Mouse (Mus musculus): ENCODE results near the gene Frmpd4. TPM values are rescaled to one million over a fixed set of nuclear protein-coding genes. Genes with fewer than 3 reads are reported as not detected.

The Frmpd4 gene
- polyA plus RNA-seq (2012; rRNA removed) = 0.01 TPM in 1 of 2 replicates, not detected in the other

DNA sequence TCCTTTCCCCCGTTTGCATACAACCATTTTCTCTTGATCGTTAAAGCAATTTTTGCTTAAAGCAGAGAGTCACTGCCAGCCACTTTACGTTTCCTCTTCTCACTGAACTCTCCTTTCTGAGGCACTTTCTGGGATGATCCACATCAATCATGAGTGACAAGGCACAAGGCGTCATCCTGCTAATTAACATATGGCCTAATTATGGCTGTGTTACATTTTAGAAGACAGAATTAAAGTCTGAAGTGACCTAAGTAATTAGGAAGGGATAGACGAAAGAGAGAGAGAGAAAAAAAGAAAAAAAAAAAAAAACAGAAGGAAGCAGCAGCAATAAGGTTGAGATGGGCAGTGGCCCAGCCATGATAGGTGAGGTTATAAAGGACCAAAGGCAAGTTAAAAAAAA lies at the start of gene Frmpd4:
TSS of gene Frmpd4 (minus strand) at position 101 of the 400 bp plus-strand sequence.
- no peaks in the 10 kb centered on the region for H3K36me3 ChIP-seq (ENCODE audit: control insufficient read depth, insufficient read depth, low read length)
- 76% methylated on average over 5 of the region's 5 CpGs for WGBS
- H3K4me3 ChIP-seq (ENCODE audit: low read depth, low read length) = no peak within 1 kb of the TSS
- no peaks in the 10 kb centered on the region for H3K4me1 ChIP-seq (ENCODE audit: control insufficient read depth, insufficient read depth, insufficient read length, low read length)
- no peak within 1 kb of the TSS for H3K27ac ChIP-seq (ENCODE audit: insufficient read depth, low read depth, low read length)
- TF ChIP-seq POLR2A (IDR thresholded peaks at IDR 0.05; ENCODE audit: low read depth, low read length) (no peak), CTCF (IDR thresholded peaks at IDR 0.05; ENCODE audit: extremely low read depth, insufficient read length, insufficient replicate concordance, low read depth, low read length) (no peak)
- no peaks in the 10 kb centered on the region for H3K27me3 ChIP-seq (ENCODE audit: control insufficient read depth, insufficient read depth, low read length)

DNA sequence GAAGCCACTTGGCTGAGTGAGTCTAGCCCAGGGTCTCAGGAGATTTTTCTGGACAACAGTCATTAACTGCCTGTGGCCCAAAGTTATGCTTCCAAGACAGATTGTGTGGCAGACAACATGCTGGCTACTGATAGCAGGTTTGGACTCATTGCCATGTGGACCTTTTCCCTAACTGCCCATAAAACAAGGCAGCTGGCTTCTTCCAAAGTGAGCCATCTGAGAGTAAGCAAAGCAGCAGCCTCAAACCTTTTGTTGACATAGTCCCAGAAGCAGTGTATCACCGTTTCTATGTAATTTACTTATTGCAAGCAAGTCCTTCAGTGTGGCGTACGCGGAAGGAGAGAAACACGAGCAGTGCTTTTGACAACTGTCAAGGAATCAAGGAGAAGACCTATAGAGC lies 18.2 kb upstream of the Frmpd4 start:
- no peak overlapping the region for H3K27ac ChIP-seq (ENCODE audit: insufficient read depth, low read depth, low read length)
- WGBS = 39% methylated on average over 5 of the region's 5 CpGs
- H3K36me3 ChIP-seq (ENCODE audit: control insufficient read depth, insufficient read depth, low read length) = no peaks in the 10 kb centered on the region
- H3K27me3 ChIP-seq (ENCODE audit: control insufficient read depth, insufficient read depth, low read length) = no peaks in the 10 kb centered on the region
- H3K4me3 ChIP-seq (ENCODE audit: low read depth, low read length) = no peak overlapping the region
- H3K4me1 ChIP-seq (ENCODE audit: control insufficient read depth, insufficient read depth, insufficient read length, low read length) = no peaks in the 10 kb centered on the region
- TF ChIP-seq POLR2A (IDR thresholded peaks at IDR 0.05; ENCODE audit: low read depth, low read length) = no peak
- no peak for TF ChIP-seq CTCF (IDR thresholded peaks at IDR 0.05; ENCODE audit: extremely low read depth, insufficient read length, insufficient replicate concordance, low read depth, low read length)

DNA sequence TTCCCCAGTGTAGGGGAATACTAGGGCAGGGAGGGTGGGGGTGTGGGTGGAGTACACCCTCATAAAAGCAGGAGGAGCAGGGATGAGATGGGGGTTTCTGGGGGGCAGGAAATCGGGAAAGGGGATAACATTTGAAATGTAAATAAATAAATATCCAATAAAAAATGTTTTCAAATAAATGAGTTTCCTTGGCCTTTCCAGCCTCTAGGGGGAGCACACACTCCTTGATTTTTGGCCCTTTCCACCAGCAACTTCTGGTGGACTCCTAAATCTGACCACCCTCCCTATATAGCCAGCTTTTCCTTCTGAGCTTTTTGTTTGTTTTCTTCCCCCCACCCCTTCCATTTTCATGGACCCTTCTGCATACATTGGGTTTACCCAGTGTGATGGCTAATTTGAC lies 7.3 kb upstream of the Frmpd4 start:
- Histone ChIP-seq H3K27ac (ENCODE audit: insufficient read depth, low read depth, low read length) (no peak overlapping the region), H3K36me3 (ENCODE audit: control insufficient read depth, insufficient read depth, low read length) (no peaks in the 10 kb centered on the region), H3K27me3 (ENCODE audit: control insufficient read depth, insufficient read depth, low read length) (no peaks in the 10 kb centered on the region), H3K4me3 (ENCODE audit: low read depth, low read length) (no peak overlapping the region), H3K4me1 (ENCODE audit: control insufficient read depth, insufficient read depth, insufficient read length, low read length) (no peaks in the 10 kb centered on the region)
- 44% methylated on average over 1 of the region's 1 CpGs for WGBS
- TF ChIP-seq CTCF (IDR thresholded peaks at IDR 0.05; ENCODE audit: extremely low read depth, insufficient read length, insufficient replicate concordance, low read depth, low read length) (no peak), POLR2A (IDR thresholded peaks at IDR 0.05; ENCODE audit: low read depth, low read length) (no peak)

DNA sequence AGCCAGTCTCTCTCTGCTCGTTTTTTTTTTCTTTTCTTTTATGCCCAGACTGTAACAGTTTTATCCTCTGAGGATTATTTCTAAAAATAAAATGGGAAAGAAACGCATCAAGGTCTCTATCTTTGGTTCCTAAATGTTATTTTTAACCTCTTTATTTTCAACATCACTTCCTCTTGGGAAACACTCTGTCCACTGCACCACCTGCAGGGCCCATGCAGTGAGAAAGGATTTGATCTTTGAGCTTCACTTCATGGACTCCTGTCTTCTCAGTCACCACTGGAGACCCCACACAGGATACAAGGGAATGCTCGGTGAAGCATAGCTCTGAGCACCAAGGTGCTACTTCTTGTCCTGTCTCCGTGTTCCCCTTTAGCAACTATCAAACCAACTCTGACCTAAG lies 5.2 kb downstream of the Frmpd4 start:
- Histone ChIP-seq H3K36me3 (ENCODE audit: control insufficient read depth, insufficient read depth, low read length) (no peaks in the 10 kb centered on the region), H3K4me3 (ENCODE audit: low read depth, low read length) (no peak overlapping the region), H3K27me3 (ENCODE audit: control insufficient read depth, insufficient read depth, low read length) (no peaks in the 10 kb centered on the region), H3K4me1 (ENCODE audit: control insufficient read depth, insufficient read depth, insufficient read length, low read length) (no peaks in the 10 kb centered on the region), H3K27ac (ENCODE audit: insufficient read depth, low read depth, low read length) (no peak overlapping the region)
- 48% methylated on average over 4 of the region's 4 CpGs for WGBS
- no peak for TF ChIP-seq POLR2A (IDR thresholded peaks at IDR 0.05; ENCODE audit: low read depth, low read length)
- TF ChIP-seq CTCF (IDR thresholded peaks at IDR 0.05; ENCODE audit: extremely low read depth, insufficient read length, insufficient replicate concordance, low read depth, low read length) = no peak

DNA sequence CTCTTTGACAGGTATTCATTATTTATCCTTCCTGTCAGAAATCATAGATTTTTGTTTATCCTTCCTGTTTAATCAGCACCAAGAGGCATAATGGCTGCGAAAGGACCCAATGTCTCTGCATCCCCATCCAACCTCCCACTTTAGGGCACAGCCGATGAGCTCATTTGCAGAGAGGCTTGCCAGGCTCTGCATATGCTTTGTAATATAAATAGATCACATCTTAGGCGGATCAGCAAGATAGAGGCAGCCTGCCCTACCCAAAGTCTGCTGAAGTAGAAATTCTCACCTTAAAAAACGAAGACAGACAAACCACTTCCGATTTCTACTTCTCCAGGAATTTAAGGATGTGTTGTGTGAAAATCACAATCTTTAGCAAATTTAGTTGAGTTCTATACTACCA lies 7.8 kb downstream of the Frmpd4 start:
- Histone ChIP-seq H3K4me1 (ENCODE audit: control insufficient read depth, insufficient read depth, insufficient read length, low read length) (no peaks in the 10 kb centered on the region), H3K27ac (ENCODE audit: insufficient read depth, low read depth, low read length) (no peak overlapping the region), H3K27me3 (ENCODE audit: control insufficient read depth, insufficient read depth, low read length) (no peaks in the 10 kb centered on the region), H3K36me3 (ENCODE audit: control insufficient read depth, insufficient read depth, low read length) (no peaks in the 10 kb centered on the region), H3K4me3 (ENCODE audit: low read depth, low read length) (no peak overlapping the region)
- no peak for TF ChIP-seq POLR2A (IDR thresholded peaks at IDR 0.05; ENCODE audit: low read depth, low read length)
- TF ChIP-seq CTCF (IDR thresholded peaks at IDR 0.05; ENCODE audit: extremely low read depth, insufficient read length, insufficient replicate concordance, low read depth, low read length) = no peak
- WGBS = 84% methylated on average over 5 of the region's 5 CpGs

DNA sequence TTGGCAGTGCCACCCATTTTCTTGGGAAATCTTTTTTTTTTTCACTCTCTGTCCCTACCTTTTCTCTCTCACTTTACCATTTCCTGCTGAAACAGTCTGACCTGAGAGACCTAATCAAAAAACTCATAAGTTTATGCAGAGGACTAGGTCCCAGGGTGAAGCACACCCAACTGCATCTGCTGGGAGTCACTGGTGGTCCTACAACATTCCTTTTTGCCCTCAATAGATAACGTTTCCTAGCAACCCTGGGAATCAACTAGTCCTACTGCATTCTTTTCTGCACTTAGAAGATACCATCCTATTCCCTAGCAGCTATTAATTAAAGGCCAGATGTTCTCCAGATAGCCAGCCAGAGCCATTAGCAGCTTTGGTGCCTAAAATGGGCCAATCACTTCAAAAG lies 71.8 kb downstream of the Frmpd4 start:
- Histone ChIP-seq H3K27ac (ENCODE audit: insufficient read depth, low read depth, low read length) (no peak overlapping the region), H3K36me3 (ENCODE audit: control insufficient read depth, insufficient read depth, low read length) (no peaks in the 10 kb centered on the region), H3K4me1 (ENCODE audit: control insufficient read depth, insufficient read depth, insufficient read length, low read length) (no peaks in the 10 kb centered on the region), H3K27me3 (ENCODE audit: control insufficient read depth, insufficient read depth, low read length) (no peaks in the 10 kb centered on the region), H3K4me3 (ENCODE audit: low read depth, low read length) (no peak overlapping the region)
- 50% methylated on average over 1 of the region's 1 CpGs for WGBS
- TF ChIP-seq CTCF (IDR thresholded peaks at IDR 0.05; ENCODE audit: extremely low read depth, insufficient read length, insufficient replicate concordance, low read depth, low read length) = no peak
- TF ChIP-seq POLR2A (IDR thresholded peaks at IDR 0.05; ENCODE audit: low read depth, low read length) = no peak

DNA sequence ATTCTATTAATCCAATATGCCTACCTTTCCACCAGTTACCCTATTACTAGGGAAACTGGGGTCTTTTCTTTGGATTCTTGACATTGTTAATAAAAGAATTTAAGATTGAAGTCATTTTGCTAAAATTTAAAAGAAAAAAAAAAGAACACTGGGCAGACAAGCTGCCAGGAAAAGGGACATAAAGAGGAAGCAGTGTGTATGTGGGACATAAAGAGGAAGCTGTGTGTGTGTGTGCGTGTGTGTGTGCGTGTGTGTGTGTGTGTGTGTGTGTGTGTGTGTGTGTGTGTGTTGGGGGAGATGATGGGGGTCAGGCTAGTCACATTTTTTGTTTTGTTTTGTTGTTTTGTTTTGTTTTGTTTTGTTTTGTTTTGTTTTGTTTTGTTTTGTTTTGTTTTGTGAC lies 121.8 kb downstream of the Frmpd4 start:
- no peak overlapping the region for H3K27ac ChIP-seq (ENCODE audit: insufficient read depth, low read depth, low read length)
- 50% methylated on average over 2 of the region's 2 CpGs for WGBS
- no peak for TF ChIP-seq CTCF (IDR thresholded peaks at IDR 0.05; ENCODE audit: extremely low read depth, insufficient read length, insufficient replicate concordance, low read depth, low read length)
- no peak for TF ChIP-seq POLR2A (IDR thresholded peaks at IDR 0.05; ENCODE audit: low read depth, low read length)
- H3K4me1 ChIP-seq (ENCODE audit: control insufficient read depth, insufficient read depth, insufficient read length, low read length) = no peaks in the 10 kb centered on the region
- no peak overlapping the region for H3K4me3 ChIP-seq (ENCODE audit: low read depth, low read length)
- H3K27me3 ChIP-seq (ENCODE audit: control insufficient read depth, insufficient read depth, low read length) = no peaks in the 10 kb centered on the region
- no peaks in the 10 kb centered on the region for H3K36me3 ChIP-seq (ENCODE audit: control insufficient read depth, insufficient read depth, low read length)

DNA sequence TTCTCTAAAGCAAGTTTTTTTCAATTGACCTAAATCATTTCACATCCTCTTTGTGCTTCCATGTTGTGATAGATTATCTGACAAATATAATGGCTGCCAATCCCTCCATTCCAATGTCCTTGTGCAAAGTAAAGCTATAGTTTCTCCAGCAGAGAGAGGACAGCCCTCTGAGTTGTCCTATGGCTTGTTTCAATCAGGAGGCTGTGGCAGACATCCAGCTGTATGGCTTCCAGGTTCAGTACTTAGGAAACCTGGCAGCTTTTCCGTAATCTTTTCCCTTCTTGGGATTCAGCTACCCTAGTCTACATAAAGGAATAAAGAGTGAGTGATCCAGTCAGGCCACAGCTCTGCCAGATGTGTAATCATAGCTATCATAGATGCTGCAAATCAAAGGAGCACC lies 145.8 kb downstream of the Frmpd4 start:
- Histone ChIP-seq H3K27ac (ENCODE audit: insufficient read depth, low read depth, low read length) (no peak overlapping the region), H3K36me3 (ENCODE audit: control insufficient read depth, insufficient read depth, low read length) (no peaks in the 10 kb centered on the region), H3K4me1 (ENCODE audit: control insufficient read depth, insufficient read depth, insufficient read length, low read length) (no peaks in the 10 kb centered on the region), H3K27me3 (ENCODE audit: control insufficient read depth, insufficient read depth, low read length) (no peaks in the 10 kb centered on the region), H3K4me3 (ENCODE audit: low read depth, low read length) (no peak overlapping the region)
- WGBS = 57% methylated on average over 1 of the region's 1 CpGs
- TF ChIP-seq POLR2A (IDR thresholded peaks at IDR 0.05; ENCODE audit: low read depth, low read length) (no peak), CTCF (IDR thresholded peaks at IDR 0.05; ENCODE audit: extremely low read depth, insufficient read length, insufficient replicate concordance, low read depth, low read length) (no peak)
